Mouse (Mus musculus) CH12.LX (cell line): ENCODE measurements around the gene Gm17018.

Experiments
- CTCF ChIP-seq, 2 experiments: IDR thresholded peaks in 1 of 2; conservative IDR thresholded peaks in 1 of 2; 2 replicates each; pipeline ENCODE4 v1.5.1; 2011 to 2012; ENCODE audit warnings: low read depth in 2 of 2, low read length in 2 of 2, improper control_type of control experiment in 1 of 2, inconsistent platforms in 1 of 2, mild to moderate bottlenecking in 1 of 2, moderate library complexity in 1 of 2
- EP300 ChIP-seq: IDR thresholded peaks from 2 replicates; pipeline ENCODE4 v1.6.1; 2011; ENCODE audit warnings: low read length, improper control_type of control experiment
- MAFK ChIP-seq: IDR thresholded peaks from 2 replicates; pipeline ENCODE4 v1.6.1; 2011; ENCODE audit warnings: low read length, improper control_type of control experiment; ENCODE audit not compliant: insufficient replicate concordance
- MEF2A ChIP-seq: IDR thresholded peaks from 2 replicates; pipeline ENCODE4 v1.6.1; 2014; ENCODE audit warnings: low read depth, mild to moderate bottlenecking, inconsistent platforms, low read length, improper control_type of control experiment, borderline replicate concordance
- POLR2A ChIP-seq: IDR thresholded peaks from 2 replicates; pipeline ENCODE4 v1.6.1; 2011; ENCODE audit warnings: low read depth, mild to moderate bottlenecking, improper control_type of control experiment, low read length
- RAD21 ChIP-seq: IDR thresholded peaks from 2 replicates; pipeline ENCODE4 v1.6.1; 2011; ENCODE audit warnings: low read depth, mild to moderate bottlenecking, low read length, improper control_type of control experiment, moderate library complexity

DNA sequence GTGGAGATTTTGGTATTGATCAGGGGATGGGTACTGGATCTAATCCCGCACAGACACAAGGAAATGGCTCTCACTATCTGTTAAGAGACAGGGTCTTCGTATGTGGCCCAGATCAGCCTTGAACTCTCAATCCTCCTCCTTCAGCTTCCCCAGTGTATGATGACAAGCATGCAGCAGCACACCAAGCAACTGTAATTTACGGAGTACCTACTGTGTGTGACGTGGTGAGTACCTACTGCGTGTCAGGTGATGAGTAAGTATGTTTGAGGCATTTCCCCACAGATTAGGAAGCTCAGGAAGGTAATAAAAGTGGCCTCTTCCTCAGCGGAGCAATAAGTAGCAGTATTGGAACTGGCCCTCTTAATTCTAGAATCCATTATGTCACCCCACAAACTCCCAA is 35.1 kb downstream of the Gm17018 start:
- TF ChIP-seq CTCF (conservative IDR thresholded peaks at IDR 0.05 in 1 of 2, IDR thresholded peaks at IDR 0.05 in 1 of 2; ENCODE audit: low read depth in 2 of 2, low read length in 2 of 2) = no peak
- TF ChIP-seq RAD21 = no peak
- TF ChIP-seq EP300 = no peak
- no peak for TF ChIP-seq POLR2A
- TF ChIP-seq MAFK = no peak
- no peak for TF ChIP-seq MEF2A
